Mouse (Mus musculus) fat pad, adult 2 months (tissue): Measurements from ENCODE around the gene Oscp1.
A peak's percentile ranks its signal among the peaks of the same experiment; 100 is the strongest.

Experiments used
- DNase-seq: peaks from one replicate; pipeline ENCODE4 v3.0.0-alpha.2; 2011; ENCODE audit warnings: low read depth, low spot score; ENCODE audit errors: extremely low read depth

The Oscp1 gene

DNA sequence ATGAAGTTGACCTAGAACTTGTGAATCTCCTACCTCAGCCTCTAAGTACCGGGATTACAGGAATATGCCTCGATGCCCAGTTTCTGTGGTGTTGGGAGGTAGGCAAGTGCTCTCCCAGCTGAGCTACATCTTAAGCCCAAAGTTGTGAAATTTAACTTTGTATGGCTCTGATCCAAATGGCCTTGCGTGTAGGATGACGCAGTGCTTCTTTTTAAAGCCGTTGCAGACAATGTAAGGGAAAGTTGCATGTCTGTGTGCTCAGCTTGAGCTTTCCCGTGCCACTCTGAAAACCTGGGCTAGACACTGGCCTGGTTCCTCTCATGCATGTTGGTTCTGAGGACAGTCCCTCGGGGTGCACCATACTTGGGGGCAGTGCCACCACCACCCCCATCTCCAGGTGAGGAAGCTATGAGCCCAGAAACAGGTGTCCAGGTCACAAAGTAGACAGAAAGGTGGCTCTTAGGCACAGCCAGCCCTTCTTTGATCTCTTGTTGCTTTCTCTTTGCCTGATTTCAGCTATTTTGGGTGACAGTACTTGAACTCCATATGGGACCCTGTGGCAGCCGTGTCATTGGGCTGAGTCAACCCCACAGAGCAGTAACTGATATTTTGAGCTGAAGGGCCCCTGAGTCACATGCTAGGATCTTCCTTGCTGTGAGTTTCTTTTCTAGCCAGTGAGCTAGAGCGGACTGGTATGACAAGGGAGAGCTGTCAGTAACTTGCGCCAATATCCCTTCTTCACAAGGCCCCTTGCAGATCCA lies 51.4 kb downstream of the Oscp1 start:
- peak; percentile 74 for DNase-seq

GRCm38 (mm10) chr4:126110374-126111152 lies 52.2 kb downstream of the Oscp1 start:
- DNase-seq: no peak

GRCm38 (mm10) chr4:126111153-126111549 lies 52.8 kb downstream of the Oscp1 start:
- DNase-seq: no peak

DNA sequence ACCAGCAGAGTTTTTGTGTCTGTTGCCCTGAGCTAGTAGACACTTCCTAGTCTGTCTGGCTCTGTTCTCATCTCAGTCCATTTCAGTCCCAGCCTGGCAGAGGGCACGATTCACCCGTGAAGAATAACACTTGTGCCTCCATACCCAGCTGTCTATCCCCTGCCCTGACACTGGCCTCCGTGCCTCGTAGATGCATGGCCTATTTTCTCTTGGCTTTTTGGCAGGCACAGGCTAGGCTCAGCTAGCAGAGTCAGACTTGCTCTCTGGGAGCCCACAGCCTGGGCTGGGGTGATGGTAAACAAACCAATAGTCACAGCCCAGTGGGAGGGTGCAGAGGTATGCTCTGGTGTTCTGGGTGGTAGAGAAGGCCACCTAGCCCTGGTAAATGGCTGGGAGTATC lies 54.9 kb downstream of the Oscp1 start:
- DNase-seq: no peak

- DNase-seq: no peak
Measured at GRCm38 (mm10) chr4:126113943-126114342, 55.6 kb downstream of the Oscp1 start.

- DNase-seq: no peak
Measured at GRCm38 (mm10) chr4:126115411-126115810, 57.0 kb downstream of the Oscp1 start.

GRCm38 (mm10) chr4:126115871-126116521 lies 57.6 kb downstream of the Oscp1 start:
- DNase-seq: no peak

- DNase-seq: no peak
Measured at GRCm38 (mm10) chr4:126117116-126117515, 58.8 kb downstream of the Oscp1 start.

- no peak for DNase-seq
Measured at GRCm38 (mm10) chr4:126118651-126119050, 60.3 kb downstream of the Oscp1 start.

- no peak for DNase-seq
Measured at GRCm38 (mm10) chr4:126119051-126119450, 60.7 kb downstream of the Oscp1 start.

DNA sequence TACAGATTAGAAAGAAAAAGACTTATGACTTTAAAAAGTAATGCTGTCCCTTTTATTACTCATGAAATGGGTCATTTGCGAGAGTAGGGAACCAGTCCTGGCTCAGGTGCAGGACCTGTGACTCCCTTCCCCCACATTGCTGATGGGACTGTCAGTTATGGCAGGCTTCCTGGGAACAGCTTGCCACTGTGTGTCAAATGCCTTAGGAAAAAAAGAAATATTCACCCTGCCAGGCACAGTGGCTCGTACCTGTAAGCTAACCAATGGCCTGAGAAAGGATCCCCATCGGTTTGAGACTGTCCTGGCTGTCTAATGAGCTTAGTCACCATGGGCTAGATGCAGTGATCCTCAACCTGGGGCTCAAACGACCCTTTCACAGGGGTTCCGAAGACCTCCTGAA lies 61.7 kb downstream of the Oscp1 start:
- DNase-seq: no peak

DNA sequence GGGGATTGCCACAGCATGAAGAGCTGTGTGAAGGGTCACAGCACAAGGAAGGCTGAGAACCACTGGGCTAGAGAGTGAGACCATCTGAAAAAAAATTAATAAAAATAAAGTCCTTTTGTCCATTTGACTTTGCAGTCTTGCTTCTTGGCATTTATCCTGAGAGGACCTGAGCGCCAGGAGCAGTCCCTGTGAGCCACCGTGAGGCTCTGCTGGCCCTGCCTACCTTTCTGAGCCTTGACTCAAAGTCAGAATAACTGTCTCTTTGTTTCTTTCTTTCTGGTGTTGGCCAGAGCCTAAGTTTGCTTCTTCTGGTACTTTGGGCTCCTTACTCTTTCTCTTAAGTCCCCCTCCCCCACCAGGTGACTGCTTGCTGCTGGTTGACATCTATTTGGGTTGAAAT lies 62.1 kb downstream of the Oscp1 start:
- no peak for DNase-seq

DNA sequence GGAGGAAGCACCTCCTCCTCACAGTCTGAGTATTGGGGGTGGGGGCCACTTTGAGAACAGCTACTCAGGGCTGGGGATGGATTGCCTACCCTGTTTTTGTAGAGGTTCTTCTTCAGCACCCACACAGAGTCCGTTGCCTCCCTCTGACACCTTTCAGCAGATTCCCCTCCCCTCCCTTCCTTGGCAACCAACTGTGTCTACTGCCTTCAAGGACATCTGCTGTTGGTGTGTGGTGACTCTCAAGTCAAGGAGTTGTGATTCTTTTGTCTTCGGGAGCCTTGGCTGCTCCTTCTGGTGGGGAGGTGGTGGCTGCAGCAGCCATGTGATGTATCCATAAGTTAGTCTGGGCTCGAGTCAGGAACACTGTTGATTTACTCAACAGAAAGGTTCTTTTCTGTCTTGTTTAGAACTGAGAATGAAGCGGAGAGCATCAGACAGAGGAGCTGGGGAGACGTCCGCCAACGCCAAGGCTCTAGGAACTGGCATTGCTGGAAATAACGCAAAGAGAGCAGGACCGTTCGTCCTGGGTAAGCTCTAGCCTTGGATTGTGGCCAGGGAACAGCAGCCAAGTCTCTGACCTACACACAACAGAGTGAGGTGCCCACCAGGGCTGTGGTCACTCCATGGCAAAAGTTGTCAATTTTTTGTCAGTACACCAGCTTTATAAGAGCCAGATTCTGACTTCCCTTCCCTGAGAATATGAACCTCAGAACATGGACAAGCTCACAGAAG lies 65.1 kb downstream of the Oscp1 start:
- DNase-seq: no peak

- DNase-seq: no peak
Measured at GRCm38 (mm10) chr4:126130502-126130901, 72.1 kb downstream of the Oscp1 start.

DNA sequence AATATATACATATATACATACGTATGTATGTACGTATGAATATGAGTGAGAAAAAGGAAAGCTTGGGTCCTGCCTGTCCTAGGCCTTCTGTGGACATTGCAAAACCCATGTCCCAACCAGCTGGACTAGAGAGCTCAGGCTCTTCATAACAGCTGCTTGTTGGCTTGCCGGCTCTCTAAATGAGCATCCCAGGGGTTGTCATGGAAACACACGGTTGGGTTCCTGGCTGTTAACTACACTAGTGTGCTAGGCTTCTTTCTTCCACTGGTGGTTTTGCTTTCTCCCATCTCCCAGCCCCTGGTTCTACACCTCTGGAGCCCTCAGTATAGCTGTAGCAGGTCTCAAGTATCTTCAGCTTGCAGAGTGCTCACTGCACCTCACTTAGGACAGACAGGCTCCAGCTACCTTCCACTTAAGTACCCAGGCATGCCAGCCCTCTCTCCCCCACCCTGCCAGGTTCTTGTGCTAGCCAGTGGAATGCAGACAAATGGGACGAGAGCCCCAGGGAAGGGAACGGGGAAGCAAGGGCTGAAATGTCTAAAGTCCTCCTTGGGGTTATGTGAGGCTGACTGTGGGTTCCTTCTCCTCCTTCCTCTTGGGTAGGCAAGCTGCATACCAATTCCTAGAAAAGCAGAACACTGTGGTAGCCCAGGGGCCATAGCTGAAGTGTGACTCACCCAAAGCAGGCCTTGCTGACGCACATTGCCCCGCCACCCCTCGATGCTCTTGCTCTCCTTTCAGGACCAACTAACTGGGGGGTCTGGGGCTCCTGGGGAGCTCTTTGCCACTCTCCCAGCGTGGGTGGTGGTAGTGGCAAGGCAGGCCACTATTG lies 73.1 kb downstream of the Oscp1 start:
- no peak for DNase-seq

DNA sequence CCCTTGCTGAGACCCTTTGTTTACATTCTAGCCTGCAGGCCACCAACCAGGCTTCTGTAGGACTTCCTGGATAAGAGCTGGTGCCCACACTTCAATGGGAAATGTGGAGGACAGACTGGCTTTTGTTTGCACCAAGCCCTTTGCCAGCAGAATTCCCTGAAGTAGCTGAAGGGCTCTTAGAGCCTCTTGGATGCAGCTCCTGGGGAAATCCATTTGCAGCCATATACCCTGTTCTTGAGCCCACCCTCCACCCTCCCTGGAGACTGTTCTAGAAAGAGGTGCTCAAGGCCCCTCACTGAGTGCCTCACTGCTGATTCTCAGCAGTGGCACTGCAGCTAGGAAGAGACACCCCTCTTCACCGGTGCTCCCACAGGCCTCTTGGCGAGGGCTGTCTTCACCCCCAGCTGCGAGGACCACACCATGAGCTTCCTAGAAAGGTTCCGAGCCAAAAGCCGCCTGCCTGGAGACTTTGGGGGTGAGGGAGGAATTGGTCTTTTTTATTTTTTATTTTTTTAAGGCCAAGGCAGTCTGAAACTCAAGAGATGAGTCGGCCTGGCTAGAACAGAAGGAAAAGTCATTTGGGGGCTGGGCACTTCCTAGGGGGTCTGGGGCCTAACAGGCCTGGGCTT lies 74.4 kb downstream of the Oscp1 start:
- DNase-seq: no peak

DNA sequence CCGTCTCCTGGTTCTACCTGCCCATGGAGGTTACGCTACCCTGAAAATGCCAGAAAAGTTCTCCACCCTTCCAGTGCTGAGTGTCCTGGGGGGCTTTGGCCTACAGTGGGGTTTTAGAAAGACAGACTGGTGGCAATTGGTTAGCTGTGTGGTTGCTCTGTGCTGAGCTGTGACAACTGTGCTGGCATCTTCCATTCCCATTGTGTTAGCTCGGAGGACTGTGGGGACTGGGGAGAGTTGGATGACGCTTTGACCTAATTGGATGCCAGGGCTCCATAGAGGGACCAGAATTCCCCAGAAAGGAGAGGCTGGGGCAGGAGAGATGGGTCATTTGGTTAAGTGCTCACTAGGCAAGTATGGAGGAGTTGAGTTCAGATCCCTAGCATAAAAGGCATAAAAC lies 75.9 kb downstream of the Oscp1 start:
- no peak for DNase-seq

DNA sequence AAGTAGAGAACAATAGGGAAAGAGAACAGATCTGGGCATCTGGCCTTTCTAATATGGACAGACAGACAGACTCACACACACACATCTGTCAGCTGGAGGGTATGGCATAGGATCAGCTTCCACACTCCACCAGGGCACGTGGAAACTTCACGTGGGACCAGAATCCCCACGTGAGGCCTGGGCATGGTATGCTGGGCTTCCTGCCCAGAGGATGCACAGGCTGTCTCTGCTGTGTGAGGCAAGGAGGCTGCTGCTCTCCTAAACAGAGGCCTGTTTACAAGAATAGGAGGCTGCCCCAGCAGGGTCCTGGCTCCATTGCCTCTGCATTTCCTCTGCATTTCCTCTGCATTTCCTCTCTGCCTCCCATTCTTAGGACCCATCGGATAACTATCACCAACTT lies 76.3 kb downstream of the Oscp1 start:
- DNase-seq: no peak

- no peak for DNase-seq
Measured at GRCm38 (mm10) chr4:126137773-126138172, 79.4 kb downstream of the Oscp1 start.

GRCm38 (mm10) chr4:126141021-126141420 lies 82.7 kb downstream of the Oscp1 start:
- no peak for DNase-seq
